Mouse (Mus musculus) erythroblast, embryonic 14.5 days (primary cell): ENCODE measurements around the gene Anapc16.

Experiments
- GATA1 ChIP-seq: IDR thresholded peaks from 2 replicates; pipeline ENCODE4 v1.6.1; 2012; ENCODE audit warnings: low read length, inconsistent platforms, mixed read lengths
- TAL1 ChIP-seq: IDR thresholded peaks from 3 replicates; pipeline ENCODE4 v1.6.1; 2012; ENCODE audit warnings: low read length, inconsistent platforms, mixed read lengths

DNA sequence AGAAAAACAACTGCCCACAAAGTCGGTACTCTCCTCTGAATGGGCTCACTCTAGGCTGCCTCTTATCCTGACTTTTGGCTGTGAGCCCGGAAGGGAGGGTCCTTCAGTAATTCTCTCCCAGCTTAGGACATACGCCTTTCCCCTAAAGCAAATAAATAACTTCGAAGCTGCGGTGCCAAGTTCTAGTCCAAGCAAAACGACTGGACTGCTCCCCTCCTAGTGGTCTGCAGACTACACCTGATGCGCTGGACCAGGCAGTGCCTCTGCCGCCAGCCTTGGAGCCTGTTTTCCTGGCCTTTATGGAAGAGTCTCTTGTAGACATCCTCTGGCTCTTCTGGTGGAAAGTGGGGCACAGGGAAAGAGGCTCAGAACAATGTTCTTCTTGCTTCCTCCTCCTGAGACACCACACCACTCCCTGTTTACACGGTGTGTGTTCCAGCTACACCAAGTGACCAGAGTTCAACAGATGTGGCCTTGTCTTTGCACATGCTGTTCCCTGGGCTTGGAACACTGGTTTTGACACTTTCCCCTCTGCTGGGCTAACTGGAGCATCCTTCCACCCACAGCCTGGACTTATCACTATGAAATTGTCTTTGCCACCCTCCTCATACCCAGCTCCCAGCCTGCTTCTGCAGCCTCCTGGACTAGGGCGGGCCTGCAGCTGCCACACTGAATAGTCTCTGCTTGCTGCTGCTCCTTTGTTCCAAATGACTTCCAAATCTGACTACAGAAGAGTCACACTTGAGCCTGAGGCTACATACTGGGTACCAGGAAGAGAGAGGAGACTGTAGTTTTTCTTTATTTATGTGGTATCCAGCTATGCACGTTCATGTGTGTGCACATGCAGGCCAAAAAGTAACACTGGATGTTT is 23.8 kb downstream of the Anapc16 start:
- TF ChIP-seq GATA1 (no peak), TAL1 (no peak)
